Mouse (Mus musculus) heart, embryonic 14.5 days (tissue): ENCODE measurements at regions not wholly inside any gene's neighbourhood (a gene's known extent, or its start where the extent isn't known, plus 50 kb on each side); places are given as distances from the start of the nearest gene placed in this dataset.

ENCODE experiments used
- ATAC-seq: fragments of 200-750 bp; cut with Nextera tagmentation; 2 replicates; pipeline ENCODE4 v1.8.0; 2017; ENCODE audit warnings: low read depth, moderate TSS enrichment; ENCODE audit not compliant: insufficient number of reproducible peaks, insufficient read depth, low FRiP score
- H3K27ac ChIP-seq, 2 experiments: fragments of 200-500 bp in 1 of 2; fragments of 300-500 bp in 1 of 2; sonication (generic) in 1 of 2; replicated peaks in 1 of 2; 2 replicates each; pipeline ENCODE4 v1.5.1; 2012 to 2014; ENCODE audit warnings: low read depth in 2 of 2, low read length in 2 of 2, control low read depth in 1 of 2, mild to moderate bottlenecking in 1 of 2, mixed read lengths in 1 of 2; ENCODE audit not compliant: control insufficient read depth in 1 of 2, insufficient read depth in 1 of 2
- H3K27me3 ChIP-seq: fragments of 300-500 bp; sonication (generic); 2 replicates; pipeline ENCODE4 v1.6.1; 2014; ENCODE audit warnings: mild to moderate bottlenecking, low read length, control low read depth; ENCODE audit not compliant: control insufficient read depth, insufficient read depth
- H3K36me3 ChIP-seq: fragments of 300-500 bp; sonication (generic); 2 replicates; pipeline ENCODE4 v1.6.1; 2014; ENCODE audit warnings: mild to moderate bottlenecking, control low read depth, low read length, mixed read lengths; ENCODE audit not compliant: control insufficient read depth, insufficient read depth
- H3K4me1 ChIP-seq, 2 experiments: fragments of 200-500 bp in 1 of 2; fragments of 300-500 bp in 1 of 2; sonication (generic) in 1 of 2; 2 replicates each; pipeline ENCODE4 v1.6.1; 2012 to 2014; ENCODE audit warnings: low read length in 2 of 2, control low read depth in 1 of 2, mixed read lengths in 1 of 2; ENCODE audit not compliant: control insufficient read depth in 2 of 2, insufficient read depth in 2 of 2
- H3K4me2 ChIP-seq: fragments of 300-500 bp; sonication (generic); 2 replicates; pipeline ENCODE4 v1.6.1; 2014; ENCODE audit warnings: mild to moderate bottlenecking, low read length
- H3K4me3 ChIP-seq, 2 experiments: fragments of 200-500 bp in 1 of 2; fragments of 300-500 bp in 1 of 2; sonication (generic) in 1 of 2; 2 replicates each; pipeline ENCODE4 v1.5.1; 2012 to 2014; ENCODE audit warnings: low read length in 2 of 2, mild to moderate bottlenecking in 2 of 2, control low read depth in 1 of 2, low read depth in 1 of 2, moderate library complexity in 1 of 2; ENCODE audit not compliant: control insufficient read depth in 1 of 2, insufficient read depth in 1 of 2
- H3K9ac ChIP-seq: fragments of 300-500 bp; sonication (generic); 2 replicates; pipeline ENCODE4 v1.6.1; 2014; ENCODE audit warnings: mild to moderate bottlenecking, low read length
- H3K9me3 ChIP-seq: fragments of 300-500 bp; sonication (generic); 2 replicates; pipeline ENCODE4 v1.6.1; 2016; ENCODE audit warnings: low read length, control low read depth; ENCODE audit not compliant: control insufficient read depth
- WGBS: fragments of 180-500 bp; shearing (Covaris S2); extraction: QIAGEN DNeasy Blood & Tissue Kit; methylation state at CpG from one replicate; pipeline ENCODE4 v1.1.7; 2014; 5-methylcytosine and 5-hydroxymethylcytosine counted together

DNA sequence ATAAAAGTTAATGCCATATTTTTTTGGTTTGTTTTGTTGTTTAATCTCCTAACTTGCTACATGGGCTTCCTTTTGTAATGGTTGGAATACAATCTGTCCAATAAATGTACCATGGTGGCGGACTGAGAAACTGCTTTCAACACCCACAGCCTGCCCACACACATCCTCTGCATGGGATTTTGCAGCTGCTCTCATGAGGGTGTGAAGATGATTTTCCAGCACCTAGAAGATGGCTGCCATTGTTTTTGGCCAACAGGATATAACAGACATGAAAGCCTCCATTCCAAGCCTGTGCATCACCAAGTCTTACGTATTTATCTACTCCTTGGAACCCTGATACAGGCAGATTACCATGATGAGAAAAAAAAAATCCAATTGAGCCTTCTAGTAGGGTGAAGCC is 310.4 kb downstream of the Cog6 start:
- no peaks in the 10 kb centered on the region for H3K9me3 ChIP-seq
- H3K27ac ChIP-seq: no peak overlapping the region
- no peak overlapping the region for H3K4me2 ChIP-seq
- 0 out of 4 replicates have a peak, but pooled peaks cover 0 to 2% of the 10 kb centered on the region in 2 experiments for H3K4me1 ChIP-seq
- H3K4me3 ChIP-seq: no peak overlapping the region
- H3K27me3 ChIP-seq: no peaks in the 10 kb centered on the region
- WGBS: 79% methylated on average over 2 of the region's 2 CpGs
- ATAC-seq: no peak
- no peaks in the 10 kb centered on the region for H3K36me3 ChIP-seq
- no peak overlapping the region for H3K9ac ChIP-seq

DNA sequence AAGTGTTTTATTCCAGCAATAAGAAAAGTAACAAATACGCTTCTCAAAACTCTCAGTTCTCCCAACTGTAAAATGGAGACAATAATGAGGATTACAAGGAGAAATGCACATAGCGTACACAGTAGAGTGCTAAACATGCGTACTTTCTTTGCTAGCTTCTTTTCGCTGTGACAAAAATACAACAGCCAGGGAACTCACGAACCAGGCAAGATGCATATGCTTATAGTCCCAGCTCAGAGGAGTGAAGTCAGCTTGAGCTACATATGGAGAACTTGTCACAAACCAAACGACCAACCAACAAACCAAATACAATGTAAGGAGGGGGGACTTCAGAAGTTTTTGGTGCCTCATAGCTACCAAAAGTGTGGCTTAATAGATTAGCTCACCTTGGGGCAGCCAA is 313.3 kb downstream of the Cog6 start:
- H3K4me3 ChIP-seq: no peak overlapping the region
- H3K27ac ChIP-seq: no peak overlapping the region
- H3K9me3 ChIP-seq: no peaks in the 10 kb centered on the region
- H3K9ac ChIP-seq: no peak overlapping the region
- no peak overlapping the region for H3K4me2 ChIP-seq
- WGBS: 79% methylated on average over 6 of the region's 6 CpGs
- H3K27me3 ChIP-seq: no peaks in the 10 kb centered on the region
- no peaks in the 10 kb centered on the region for H3K36me3 ChIP-seq
- no peak for ATAC-seq
- H3K4me1 ChIP-seq: no peaks in the 10 kb centered on the region

- no peak overlapping the region for H3K9ac ChIP-seq
- H3K9me3 ChIP-seq: no peaks in the 10 kb centered on the region; the same call in 1 of the 2 replicates
- H3K4me3 ChIP-seq: no peak overlapping the region
- H3K4me1 ChIP-seq: no peaks in the 10 kb centered on the region
- ATAC-seq: no peak
- H3K4me2 ChIP-seq: no peak overlapping the region
- H3K27ac ChIP-seq: no peak overlapping the region
- 74% methylated on average over 4 of the region's 4 CpGs for WGBS
- H3K36me3 ChIP-seq: no peaks in the 10 kb centered on the region
- H3K27me3 ChIP-seq: no peaks in the 10 kb centered on the region
Observed at GRCm38 (mm10) chr3:52702962-52703361, 314.1 kb downstream of the Cog6 start.

- no peak for ATAC-seq
- 79% methylated on average over 3 of the region's 3 CpGs for WGBS
- H3K4me3 ChIP-seq: no peak overlapping the region
- H3K4me1 ChIP-seq: no peaks in the 10 kb centered on the region
- no peak overlapping the region for H3K27ac ChIP-seq
- no peaks in the 10 kb centered on the region for H3K36me3 ChIP-seq
- H3K9me3 ChIP-seq: no peaks in the 10 kb centered on the region; the same call in 1 of the 2 replicates
- no peaks in the 10 kb centered on the region for H3K27me3 ChIP-seq
- H3K9ac ChIP-seq: no peak overlapping the region
- H3K4me2 ChIP-seq: no peak overlapping the region
Observed at GRCm38 (mm10) chr3:52701601-52702000, 315.4 kb downstream of the Cog6 start.

GRCm38 (mm10) chr3:52693813-52694212 is 323.2 kb downstream of the Cog6 start:
- Histone ChIP-seq H3K27ac (no peak overlapping the region), H3K9me3 (no peaks in the 10 kb centered on the region; the same call in 1 of the 2 replicates), H3K27me3 (no peaks in the 10 kb centered on the region), H3K36me3 (no peaks in the 10 kb centered on the region), H3K4me3 (no peak overlapping the region), H3K9ac (no peak overlapping the region), H3K4me2 (no peak overlapping the region), H3K4me1 (no peaks in the 10 kb centered on the region)
- ATAC-seq: no peak
- whole genome bisulfite sequencing: 70% methylated on average over 2 of the region's 2 CpGs

DNA sequence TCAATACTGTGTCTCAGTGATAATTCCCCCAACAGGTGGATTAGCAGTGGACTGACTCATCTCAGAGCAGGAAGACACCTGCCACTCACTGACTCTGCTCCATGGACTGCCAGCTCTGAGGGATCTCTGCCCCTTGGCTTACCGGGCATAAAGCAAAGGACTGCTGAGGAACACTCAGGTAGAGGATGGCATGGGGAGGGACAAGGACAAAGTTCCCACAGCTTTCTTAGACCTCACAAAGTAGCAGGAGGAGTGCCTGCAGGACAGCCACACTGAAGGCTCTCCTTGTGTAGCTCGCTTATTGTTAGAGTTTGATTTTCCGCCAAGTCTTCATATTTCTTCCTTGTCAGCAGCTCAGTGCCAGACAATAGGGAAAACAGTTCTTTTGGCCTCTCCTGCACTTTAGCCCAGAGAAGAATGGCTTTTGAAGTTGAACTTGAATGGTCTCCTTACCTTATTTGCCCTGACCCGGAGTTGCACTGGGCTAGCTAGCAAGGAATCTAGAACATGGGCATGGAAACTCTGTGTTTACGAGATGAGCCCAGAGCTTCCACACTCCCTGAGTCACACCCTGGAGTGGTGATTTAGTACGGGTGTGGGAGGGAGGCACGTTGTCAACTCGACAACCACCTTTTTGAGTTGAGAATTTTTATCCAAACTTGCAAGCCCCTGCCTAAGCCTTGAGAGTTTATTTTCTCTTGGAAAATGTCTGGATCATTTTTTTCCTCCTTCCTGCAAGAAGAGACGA is 331.4 kb downstream of the Cog6 start:
- no peak overlapping the region for H3K27ac ChIP-seq
- H3K9ac ChIP-seq: no peak overlapping the region
- no peaks in the 10 kb centered on the region for H3K9me3 ChIP-seq
- no peak for ATAC-seq
- H3K4me2 ChIP-seq: no peak overlapping the region
- no peaks in the 10 kb centered on the region for H3K36me3 ChIP-seq
- no peaks in the 10 kb centered on the region for H3K27me3 ChIP-seq
- no peak overlapping the region for H3K4me3 ChIP-seq
- H3K4me1 ChIP-seq: peaks cover 3 to 12% of the 10 kb centered on the region in 2 experiments; a peak in 2 of 4 replicates
- 51% methylated on average over 9 of the region's 9 CpGs for WGBS

DNA sequence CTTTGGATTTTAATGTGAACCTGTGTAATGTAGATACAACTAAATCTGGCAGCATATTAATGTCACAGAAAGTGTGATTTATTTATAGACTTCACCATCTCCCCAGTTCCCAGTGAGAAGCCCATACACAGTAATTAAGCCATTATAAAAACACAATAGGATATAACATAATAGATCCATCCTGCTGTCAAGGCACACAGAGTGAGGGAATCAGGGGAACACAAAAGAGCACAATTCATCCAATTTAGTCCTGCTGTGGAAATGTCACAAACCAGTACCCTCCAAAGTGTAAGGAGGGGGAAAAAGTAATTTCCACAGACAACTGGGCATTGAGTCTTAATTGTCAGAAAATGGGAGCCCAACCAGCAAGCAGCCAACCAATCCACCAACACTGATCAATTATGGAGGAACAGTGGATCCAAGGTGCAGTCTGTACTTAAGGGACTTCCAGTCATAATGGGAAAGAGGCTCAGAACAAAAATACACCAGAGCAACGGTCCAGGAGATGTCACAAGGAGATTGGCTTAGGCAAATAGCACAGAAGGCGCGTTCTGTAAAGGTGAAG is 336.1 kb downstream of the Cog6 start:
- Histone ChIP-seq H3K4me2 (no peak overlapping the region), H3K27me3 (no peaks in the 10 kb centered on the region), H3K9ac (no peak overlapping the region), H3K27ac (no peak overlapping the region), H3K4me1 (peaks cover 0 to 6% of the 10 kb centered on the region in 2 experiments; a peak in 2 of 4 replicates), H3K4me3 (no peak overlapping the region), H3K9me3 (0 out of 2 replicates have a peak, but pooled peaks cover 3% of the 10 kb centered on the region), H3K36me3 (no peaks in the 10 kb centered on the region)
- WGBS: 83% methylated on average over 3 of the region's 3 CpGs
- no peak for ATAC-seq
